Mouse (Mus musculus): ENCODE results near the gene Lrig3. TPM values are rescaled to one million over a fixed set of nuclear protein-coding genes. Genes with fewer than 3 reads are reported as not detected.

Lrig3 gene
- polyA plus RNA-seq, 1 experiment from 2014 or later = 57.1 TPM

GRCm38 (mm10) chr10:125969133-125969490 is 3.1 kb downstream of the Lrig3 start:
- peak overlapping the region; percentile 99 for H3K9ac ChIP-seq (ENCODE audit: low read length)
- DNase-seq (ENCODE audit: low spot score) = peak; percentile 73

GRCm38 (mm10) chr10:125970031-125970430 is 4.1 kb downstream of the Lrig3 start:
- WGBS = 34% methylated on average over 2 of the region's 2 CpGs
- DNase-seq (ENCODE audit: low spot score) (no peak), ATAC-seq (ENCODE audit: insufficient number of reproducible peaks, low FRiP score, low TSS enrichment, low read depth) (no peak)
- no peaks in the 10 kb centered on the region for H3K36me3 ChIP-seq (ENCODE audit: control insufficient read depth, insufficient read depth, low read length)
- no peaks in the 10 kb centered on the region for H3K27me3 ChIP-seq (ENCODE audit: control insufficient read depth, insufficient read depth, low read length)
- H3K27ac ChIP-seq (replicated peaks; ENCODE audit: low read depth, low read length) = peak overlapping the region; percentile 100
- H3K9ac ChIP-seq (ENCODE audit: low read length) = peak overlapping the region; percentile 99
- H3K4me3 ChIP-seq (ENCODE audit: low read depth, low read length) = peak overlapping the region; percentile 89
- no peaks in the 10 kb centered on the region for H3K9me3 ChIP-seq (ENCODE audit: control insufficient read depth, low read length)
- peaks cover 30% of the 10 kb centered on the region for H3K4me1 ChIP-seq (ENCODE audit: control insufficient read depth, insufficient read depth, low read length)
- H3K4me2 ChIP-seq (ENCODE audit: low read depth, severe bottlenecking) = peak overlapping the region; percentile 70

More at GRCm38 (mm10) chr10:125969133-125969490, 3.1 kb downstream of the Lrig3 start:
- WGBS = 10% methylated on average over 10 of the region's 10 CpGs
- H3K27ac ChIP-seq (replicated peaks; ENCODE audit: low read depth, low read length) = peak overlapping the region; percentile 100
- H3K4me3 ChIP-seq (ENCODE audit: low read depth, low read length) = peak overlapping the region; percentile 89
- no peaks in the 10 kb centered on the region for H3K36me3 ChIP-seq (ENCODE audit: control insufficient read depth, insufficient read depth, low read length)
- no peaks in the 10 kb centered on the region for H3K9me3 ChIP-seq (ENCODE audit: control insufficient read depth, low read length)
- no peaks in the 10 kb centered on the region for H3K27me3 ChIP-seq (ENCODE audit: control insufficient read depth, insufficient read depth, low read length)
- peak overlapping the region; percentile 70 for H3K4me2 ChIP-seq (ENCODE audit: low read depth, severe bottlenecking)
- ATAC-seq (ENCODE audit: insufficient number of reproducible peaks, low FRiP score, low TSS enrichment, low read depth) = peak; percentile 74; the same call in 1 of the 2 replicates
- H3K4me1 ChIP-seq (ENCODE audit: control insufficient read depth, insufficient read depth, low read length) = peaks cover 29% of the 10 kb centered on the region

GRCm38 (mm10) chr10:125970500-125970899 is 4.5 kb downstream of the Lrig3 start:
- peak overlapping the region; percentile 70 for H3K4me2 ChIP-seq (ENCODE audit: low read depth, severe bottlenecking)
- 4% methylated on average over 4 of the region's 4 CpGs for WGBS
- H3K4me3 ChIP-seq (ENCODE audit: low read depth, low read length) = peak overlapping the region; percentile 89
- no peaks in the 10 kb centered on the region for H3K27me3 ChIP-seq (ENCODE audit: control insufficient read depth, insufficient read depth, low read length)
- H3K4me1 ChIP-seq (ENCODE audit: control insufficient read depth, insufficient read depth, low read length) = peaks cover 30% of the 10 kb centered on the region
- ATAC-seq (ENCODE audit: insufficient number of reproducible peaks, low FRiP score, low TSS enrichment, low read depth) = peak; percentile 61
- peak overlapping the region; percentile 100 for H3K27ac ChIP-seq (replicated peaks; ENCODE audit: low read depth, low read length)
- H3K9ac ChIP-seq (ENCODE audit: low read length) = peak overlapping the region; percentile 99
- peak; percentile 86 for DNase-seq (ENCODE audit: low spot score)
- H3K9me3 ChIP-seq (ENCODE audit: control insufficient read depth, low read length) = no peaks in the 10 kb centered on the region
- 0 out of 2 replicates have a peak, but pooled peaks cover under 1% of the 10 kb centered on the region for H3K36me3 ChIP-seq (ENCODE audit: control insufficient read depth, insufficient read depth, low read length)

- Histone ChIP-seq H3K27ac (replicated peaks; ENCODE audit: low read depth, low read length) (peak overlapping the region; percentile 24; the same call in 1 of the 2 replicates), H3K9me3 (ENCODE audit: control insufficient read depth, low read length) (no peaks in the 10 kb centered on the region), H3K36me3 (ENCODE audit: control insufficient read depth, insufficient read depth, low read length) (peaks cover 7% of the 10 kb centered on the region; the same call in 1 of the 2 replicates), H3K4me1 (ENCODE audit: control insufficient read depth, insufficient read depth, low read length) (peaks cover 34% of the 10 kb centered on the region), H3K27me3 (ENCODE audit: control insufficient read depth, insufficient read depth, low read length) (no peaks in the 10 kb centered on the region), H3K4me3 (ENCODE audit: low read depth, low read length) (no peak overlapping the region), H3K9ac (ENCODE audit: low read length) (no peak overlapping the region), H3K4me2 (ENCODE audit: low read depth, severe bottlenecking) (no peak overlapping the region)
- 25% methylated on average over 7 of the region's 7 CpGs for WGBS
- DNase-seq (ENCODE audit: low spot score) = no peak
- ATAC-seq (ENCODE audit: insufficient number of reproducible peaks, low FRiP score, low TSS enrichment, low read depth) = no peak
These were observed 7.8 kb downstream of the Lrig3 start for GRCm38 (mm10) chr10:125973726-125974125.

GRCm38 (mm10) chr10:125981938-125982337 is 16.0 kb downstream of the Lrig3 start:
- no peak overlapping the region for H3K9ac ChIP-seq (ENCODE audit: low read length)
- no peak overlapping the region for H3K27ac ChIP-seq (replicated peaks; ENCODE audit: low read depth, low read length)
- 90% methylated on average over 5 of the region's 5 CpGs for WGBS
- no peaks in the 10 kb centered on the region for H3K27me3 ChIP-seq (ENCODE audit: control insufficient read depth, insufficient read depth, low read length)
- H3K4me3 ChIP-seq (ENCODE audit: low read depth, low read length) = no peak overlapping the region
- ATAC-seq (ENCODE audit: insufficient number of reproducible peaks, low FRiP score, low TSS enrichment, low read depth) (no peak), DNase-seq (ENCODE audit: low spot score) (no peak)
- peaks cover 8% of the 10 kb centered on the region; the same call in 1 of the 2 replicates for H3K36me3 ChIP-seq (ENCODE audit: control insufficient read depth, insufficient read depth, low read length)
- peaks cover 9% of the 10 kb centered on the region; the same call in 1 of the 2 replicates for H3K4me1 ChIP-seq (ENCODE audit: control insufficient read depth, insufficient read depth, low read length)
- no peak overlapping the region for H3K4me2 ChIP-seq (ENCODE audit: low read depth, severe bottlenecking)
- no peaks in the 10 kb centered on the region for H3K9me3 ChIP-seq (ENCODE audit: control insufficient read depth, low read length)

- H3K27me3 ChIP-seq (ENCODE audit: control insufficient read depth, insufficient read depth, low read length) = no peaks in the 10 kb centered on the region
- H3K9me3 ChIP-seq (ENCODE audit: control insufficient read depth, low read length) = no peaks in the 10 kb centered on the region
- peaks cover 15% of the 10 kb centered on the region for H3K4me1 ChIP-seq (ENCODE audit: control insufficient read depth, insufficient read depth, low read length)
- no peak overlapping the region for H3K27ac ChIP-seq (replicated peaks; ENCODE audit: low read depth, low read length)
- no peak for DNase-seq (ENCODE audit: low spot score)
- peaks cover 5% of the 10 kb centered on the region; the same call in 1 of the 2 replicates for H3K36me3 ChIP-seq (ENCODE audit: control insufficient read depth, insufficient read depth, low read length)
- H3K9ac ChIP-seq (ENCODE audit: low read length) = no peak overlapping the region
- WGBS = 68% methylated on average over 9 of the region's 9 CpGs
- H3K4me3 ChIP-seq (ENCODE audit: low read depth, low read length) = no peak overlapping the region
- no peak for ATAC-seq (ENCODE audit: insufficient number of reproducible peaks, low FRiP score, low TSS enrichment, low read depth)
- H3K4me2 ChIP-seq (ENCODE audit: low read depth, severe bottlenecking) = no peak overlapping the region
These were observed 18.6 kb downstream of the Lrig3 start for GRCm38 (mm10) chr10:125984473-125985035.

- H3K27ac ChIP-seq (replicated peaks; ENCODE audit: low read depth, low read length) = no peak overlapping the region
- H3K27me3 ChIP-seq (ENCODE audit: control insufficient read depth, insufficient read depth, low read length) = no peaks in the 10 kb centered on the region
- H3K9ac ChIP-seq (ENCODE audit: low read length) = no peak overlapping the region
- H3K36me3 ChIP-seq (ENCODE audit: control insufficient read depth, insufficient read depth, low read length) = peaks cover 6% of the 10 kb centered on the region; the same call in 1 of the 2 replicates
- H3K4me3 ChIP-seq (ENCODE audit: low read depth, low read length) = no peak overlapping the region
- WGBS = 81% methylated on average over 1 of the region's 1 CpGs
- no peak overlapping the region for H3K4me2 ChIP-seq (ENCODE audit: low read depth, severe bottlenecking)
- DNase-seq (ENCODE audit: low spot score) (no peak), ATAC-seq (ENCODE audit: insufficient number of reproducible peaks, low FRiP score, low TSS enrichment, low read depth) (no peak)
- H3K4me1 ChIP-seq (ENCODE audit: control insufficient read depth, insufficient read depth, low read length) = peaks cover 21% of the 10 kb centered on the region
- no peaks in the 10 kb centered on the region for H3K9me3 ChIP-seq (ENCODE audit: control insufficient read depth, low read length)
These were observed 19.8 kb downstream of the Lrig3 start for GRCm38 (mm10) chr10:125985795-125986194.

GRCm38 (mm10) chr10:125986443-125986842 is 20.5 kb downstream of the Lrig3 start:
- Histone ChIP-seq H3K27ac (replicated peaks; ENCODE audit: low read depth, low read length) (no peak overlapping the region), H3K4me3 (ENCODE audit: low read depth, low read length) (no peak overlapping the region), H3K4me1 (ENCODE audit: control insufficient read depth, insufficient read depth, low read length) (peaks cover 26% of the 10 kb centered on the region), H3K9me3 (ENCODE audit: control insufficient read depth, low read length) (no peaks in the 10 kb centered on the region), H3K27me3 (ENCODE audit: control insufficient read depth, insufficient read depth, low read length) (no peaks in the 10 kb centered on the region), H3K36me3 (ENCODE audit: control insufficient read depth, insufficient read depth, low read length) (peaks cover 3% of the 10 kb centered on the region; the same call in 1 of the 2 replicates), H3K9ac (ENCODE audit: low read length) (no peak overlapping the region), H3K4me2 (ENCODE audit: low read depth, severe bottlenecking) (no peak overlapping the region)
- WGBS = 92% methylated on average over 9 of the region's 9 CpGs
- no peak for DNase-seq (ENCODE audit: low spot score)
- ATAC-seq (ENCODE audit: insufficient number of reproducible peaks, low FRiP score, low TSS enrichment, low read depth) = no peak

All from limb, embryonic 11.5 days (tissue).